Mouse (Mus musculus): ENCODE measurements around the gene Gc.

Gene Gc

GRCm38 (mm10) chr5:89457554-89458062 lies at the start of gene Gc:
TSS of gene Gc (minus strand) at chr5:89457898.
- no peak for DNase-seq

DNA sequence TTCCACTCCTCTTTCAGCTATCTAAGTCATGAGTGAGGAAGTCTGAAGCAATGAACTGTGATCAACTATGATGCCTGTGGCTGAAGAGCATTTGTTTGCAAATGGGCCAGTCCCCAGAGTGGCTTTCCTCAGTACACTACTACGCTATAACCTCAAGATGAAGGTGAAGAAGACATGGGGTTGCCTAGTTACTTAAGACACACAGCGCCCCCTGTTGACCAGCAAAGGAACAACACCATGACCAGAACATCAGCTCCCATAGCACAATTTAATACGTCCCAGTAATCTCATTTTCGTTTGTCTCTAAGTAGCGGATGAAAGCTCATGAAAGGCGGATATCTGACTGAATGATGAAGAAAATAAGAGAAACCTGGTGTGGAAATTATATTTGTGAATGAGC lies 42.5 kb upstream of the Gc start:
- DNase-seq: no peak

DNA sequence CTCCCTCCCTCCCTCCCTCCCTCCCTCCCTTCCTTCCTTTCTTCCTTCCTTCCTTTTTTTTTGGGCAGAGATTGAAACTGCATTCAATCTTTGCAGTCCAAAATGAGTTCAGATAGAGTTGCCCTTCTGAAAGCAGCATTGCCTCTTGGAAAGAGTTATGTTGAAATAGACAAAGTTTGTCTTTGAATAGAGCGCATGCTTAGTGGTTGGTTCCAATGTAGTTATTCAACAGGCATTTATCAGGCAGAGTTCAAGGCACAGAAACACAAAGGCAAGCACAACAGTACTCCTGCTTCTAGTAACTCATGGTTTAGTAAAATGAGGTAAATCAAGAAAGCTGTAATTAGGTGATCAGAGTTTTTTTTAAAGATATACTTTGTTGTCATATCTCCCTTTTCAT lies 34.9 kb upstream of the Gc start:
- DNase-seq: no peak

DNA sequence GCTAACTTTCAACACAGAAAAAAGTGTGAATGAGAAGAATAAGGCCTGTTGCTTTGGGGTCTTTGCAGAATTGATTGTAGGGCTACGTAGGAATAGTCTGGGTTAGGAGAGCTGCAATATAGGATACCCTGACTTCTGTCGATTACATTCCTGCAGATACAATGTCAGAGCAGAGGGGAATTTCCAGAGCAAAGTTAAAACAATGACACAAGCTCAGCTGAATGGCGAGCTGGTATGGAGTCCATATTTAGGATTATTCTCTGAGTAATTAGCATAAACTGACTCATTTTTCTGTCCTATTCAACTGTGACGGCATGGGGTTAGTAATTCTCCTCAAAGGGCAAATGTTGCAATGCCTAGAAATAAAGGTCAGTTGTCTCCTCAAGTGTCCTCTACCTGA lies 12.8 kb upstream of the Gc start:
- DNase-seq: no peak

- DNase-seq: no peak
Measured at GRCm38 (mm10) chr5:89467886-89468285, 10.2 kb upstream of the Gc start.

DNA sequence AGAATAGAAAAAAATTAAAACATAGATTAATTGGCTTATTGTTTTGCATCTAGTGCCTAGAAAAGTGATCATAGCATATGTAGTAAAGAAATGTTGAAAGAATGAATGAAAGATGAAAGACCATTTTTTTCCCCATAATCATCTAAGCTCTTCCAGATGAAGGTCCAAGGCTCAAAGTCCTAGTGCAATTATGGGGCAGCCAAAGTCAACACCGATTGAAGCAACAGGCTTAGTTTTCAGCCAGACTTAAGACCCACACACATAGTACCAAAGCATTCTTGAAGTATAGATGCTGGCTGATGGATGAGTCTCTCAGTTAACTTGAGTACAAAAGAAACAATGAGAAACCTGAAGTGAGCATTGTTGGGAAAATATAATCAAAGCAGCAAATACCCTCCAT lies 9.3 kb upstream of the Gc start:
- no peak for DNase-seq

DNA sequence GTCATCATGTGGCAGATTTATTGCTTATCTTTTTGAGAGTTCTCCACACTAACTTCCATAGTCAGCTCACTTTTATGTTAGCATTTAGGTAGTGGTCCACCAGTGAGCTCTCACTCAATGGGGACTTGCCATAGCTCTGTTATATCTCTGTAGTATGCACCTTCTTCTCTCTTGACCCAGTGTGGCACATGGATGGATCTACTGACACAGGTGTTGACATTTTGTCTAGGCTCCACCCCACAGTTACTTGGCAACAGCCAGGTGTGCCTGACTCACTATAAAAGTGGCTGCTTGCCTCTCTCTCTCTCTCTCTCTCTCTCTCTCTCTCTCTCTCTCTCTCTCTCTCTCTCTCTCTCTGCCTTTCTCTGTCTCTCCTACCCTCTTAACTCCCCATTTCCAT lies 8.6 kb upstream of the Gc start:
- DNase-seq: no peak

- no peak for DNase-seq
Measured at GRCm38 (mm10) chr5:89461817-89462216, 4.1 kb upstream of the Gc start.

GRCm38 (mm10) chr5:89459591-89459990 lies 1.9 kb upstream of the Gc start:
- no peak for DNase-seq

DNA sequence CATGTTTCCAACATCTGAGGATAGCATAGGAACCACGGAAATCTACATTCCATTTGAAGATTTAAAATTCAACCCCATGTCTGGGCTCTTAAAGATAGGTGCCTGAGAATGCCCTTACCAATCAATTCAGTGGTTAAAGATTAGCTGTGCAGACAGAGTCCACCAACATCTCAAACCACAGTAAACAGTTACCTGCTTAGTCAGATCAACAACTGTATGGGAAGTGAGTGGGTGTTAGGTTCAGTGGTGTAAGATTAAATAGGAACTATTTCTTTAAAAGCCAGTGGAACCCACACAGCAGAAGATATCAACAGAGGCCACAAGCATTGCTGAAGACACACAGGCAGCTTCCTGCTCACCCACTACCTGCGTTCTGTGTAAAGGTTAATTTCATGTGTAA lies 1.3 kb upstream of the Gc start:
- DNase-seq: no peak

GRCm38 (mm10) chr5:89455526-89455925 lies 2.2 kb downstream of the Gc start:
- peak; percentile 12 for DNase-seq

DNA sequence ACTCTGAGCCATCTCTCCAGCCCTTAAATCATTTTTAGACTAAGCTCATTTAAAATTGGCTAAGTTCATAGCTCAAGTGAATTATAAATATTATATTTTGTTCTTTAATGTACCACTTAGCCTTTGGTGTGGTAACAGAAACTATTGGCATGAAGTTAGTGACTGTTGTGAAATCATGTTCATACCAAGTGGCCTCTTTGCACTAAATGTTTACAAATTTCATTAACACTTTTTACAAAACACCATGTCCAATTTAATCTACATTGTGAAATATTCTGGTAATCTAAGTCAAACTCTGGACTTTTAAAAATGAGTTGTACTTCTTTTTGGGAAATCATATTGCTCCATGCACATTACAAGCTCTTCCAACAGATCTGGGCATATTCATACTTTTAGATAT lies 6.9 kb downstream of the Gc start:
- no peak for DNase-seq

DNA sequence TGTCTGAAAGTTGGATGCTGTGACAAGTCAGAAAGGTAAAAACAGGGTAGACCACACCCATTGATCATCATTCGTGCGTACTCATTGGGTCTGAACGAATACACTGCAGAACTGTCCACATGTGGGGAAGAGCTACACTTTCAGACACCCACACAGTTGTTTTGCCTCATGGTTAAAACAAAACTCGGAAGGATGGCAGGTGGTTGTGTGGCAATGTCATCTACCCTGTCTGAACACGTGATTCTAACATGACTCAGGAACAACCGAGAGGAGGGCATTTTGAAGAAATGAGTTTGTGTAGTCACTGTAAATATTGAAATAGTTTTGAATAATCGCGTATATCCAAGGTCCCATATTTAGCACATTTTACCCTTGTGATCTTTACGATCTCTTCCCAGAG lies 8.4 kb downstream of the Gc start:
- DNase-seq: no peak

- no peak for DNase-seq
Measured at GRCm38 (mm10) chr5:89447978-89448377, 9.7 kb downstream of the Gc start.

- no peak for DNase-seq
Measured at GRCm38 (mm10) chr5:89444360-89444759, 13.3 kb downstream of the Gc start.

GRCm38 (mm10) chr5:89411536-89411935 lies 46.2 kb downstream of the Gc start:
- no peak for DNase-seq

GRCm38 (mm10) chr5:89407376-89408082 lies 50.2 kb downstream of the Gc start:
- DNase-seq: no peak

GRCm38 (mm10) chr5:89405132-89405531 lies 52.6 kb downstream of the Gc start:
- DNase-seq: no peak

- no peak for DNase-seq
Measured at GRCm38 (mm10) chr5:89390405-89390804, 67.3 kb downstream of the Gc start.

DNA sequence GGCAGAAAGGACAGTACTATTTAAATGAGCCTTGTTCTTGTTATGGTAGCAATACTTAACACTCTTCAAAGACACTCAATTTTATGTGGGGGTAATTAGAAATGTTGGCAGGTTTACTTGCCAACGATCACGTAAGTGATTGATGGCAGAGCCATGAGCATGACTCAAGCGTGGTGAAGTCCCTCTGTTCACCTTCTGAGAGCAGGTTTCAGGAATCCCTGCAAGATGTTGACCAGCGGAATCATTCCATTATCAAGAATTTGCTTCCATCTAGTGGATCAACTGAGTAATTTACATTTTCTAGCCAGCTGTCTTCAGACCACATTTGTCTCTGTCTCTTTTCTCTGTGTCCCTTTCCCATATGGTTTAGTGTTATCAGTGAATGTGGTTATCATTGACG lies 73.5 kb downstream of the Gc start:
- no peak for DNase-seq

- DNase-seq: no peak
Measured at GRCm38 (mm10) chr5:89381340-89381739, 76.4 kb downstream of the Gc start.

GRCm38 (mm10) chr5:89370140-89370539 lies 87.6 kb downstream of the Gc start:
- no peak for DNase-seq

- no peak for DNase-seq
Measured at GRCm38 (mm10) chr5:89368045-89368743, 89.5 kb downstream of the Gc start.

Measured in thymus, postnatal 14 days (tissue).